Mouse (Mus musculus) bone marrow, adult 2 months (tissue): ENCODE data around the gene Olfr1420. TPM values are rescaled to one million over a fixed set of nuclear protein-coding genes. Genes with fewer than 3 reads are reported as not detected.

Source experiments
- polyA plus RNA-seq: library from polyadenylated mRNA; stranded (reverse); fragments of >200 nt; gene quantifications from 2 replicates; pipeline ENCODE4 v1.2.4, GENCODE M21; 2011; ENCODE audit warnings: low replicate concordance; ENCODE audit not compliant: missing spikeins, insufficient read depth, insufficient read length

Olfr1420 gene
- polyA plus RNA-seq, 1 experiment, result not detected

Other genes starting within 250 kb of the Olfr1420 start
- 51.9 and 110 TPM in 2 replicates for gene Ms4a3, start 245.7 kb upstream of the Olfr1420 start, polyA plus RNA-seq
- gene Oosp2, start 226.0 kb upstream of the Olfr1420 start, polyA plus RNA-seq, result not detected in 2 replicates
- gene Oosp1, start 195.4 kb upstream of the Olfr1420 start, polyA plus RNA-seq, result not detected in 2 replicates
- not detected in 2 replicates for gene Oosp3, start 189.5 kb upstream of the Olfr1420 start, polyA plus RNA-seq
- not detected in 2 replicates for gene Gif, start 139.0 kb upstream of the Olfr1420 start, polyA plus RNA-seq
- gene Mrpl16, start 116.2 kb upstream of the Olfr1420 start, polyA plus RNA-seq, result 17.4 and 17.5 TPM in 2 replicates
- gene Stx3, start 67.2 kb upstream of the Olfr1420 start, polyA plus RNA-seq, result 4.7 and 7.3 TPM in 2 replicates
- not detected in 2 replicates for gene Olfr1417, start 47.3 kb upstream of the Olfr1420 start, polyA plus RNA-seq
- gene Olfr1418, start 25.5 kb upstream of the Olfr1420 start, polyA plus RNA-seq, result not detected in 2 replicates
- not detected in 2 replicates for gene Olfr1419, start 11.5 kb upstream of the Olfr1420 start, polyA plus RNA-seq
- 6.3 and 11.0 TPM in 2 replicates for gene Patl1, start 25.8 kb downstream of the Olfr1420 start, polyA plus RNA-seq
- 14.4 and 15.7 TPM in 2 replicates for gene Osbp, start 79.4 kb downstream of the Olfr1420 start, polyA plus RNA-seq
- not detected in 2 replicates for gene Olfr1423, start 154.8 kb downstream of the Olfr1420 start, polyA plus RNA-seq
- not detected in 2 replicates for gene Olfr1424, start 176.1 kb downstream of the Olfr1420 start, polyA plus RNA-seq
- gene Olfr1425, start 191.2 kb downstream of the Olfr1420 start, polyA plus RNA-seq, result not detected in 2 replicates
- not detected in 2 replicates for gene Olfr1426, start 205.4 kb downstream of the Olfr1420 start, polyA plus RNA-seq
- not detected in 2 replicates for gene Olfr1427, start 216.8 kb downstream of the Olfr1420 start, polyA plus RNA-seq
- gene Olfr1428, start 229.3 kb downstream of the Olfr1420 start, polyA plus RNA-seq, result not detected in 2 replicates
- gene Olfr76, start 236.6 kb downstream of the Olfr1420 start, polyA plus RNA-seq, result not detected in 2 replicates